Mouse (Mus musculus) ES-E14 (cell line): ENCODE data around the gene Zfhx3.

ENCODE experiments used
- HCFC1 ChIP-seq: IDR thresholded peaks from 2 replicates; pipeline ENCODE4 v1.6.1; 2012; ENCODE audit warnings: low read length, inconsistent platforms, borderline replicate concordance; ENCODE audit not compliant: insufficient read depth
- MAFK ChIP-seq: IDR thresholded peaks from 2 replicates; pipeline ENCODE4 v1.6.1; 2014; ENCODE audit warnings: mild to moderate bottlenecking, low read depth, low read length, inconsistent platforms; ENCODE audit not compliant: insufficient read depth

- no peak for TF ChIP-seq MAFK
- TF ChIP-seq HCFC1, result no peak
Observed at GRCm38 (mm10) chr8:108712607-108713006, 770.2 kb downstream of the Zfhx3 start.
